Mouse (Mus musculus) thymus, adult 2 months (tissue): ENCODE measurements around the gene Cyp2w1. TPM values are rescaled to one million over a fixed set of nuclear protein-coding genes. Genes with fewer than 3 reads are reported as not detected.
A peak's percentile ranks its signal among the peaks of the same experiment; 100 is the strongest.

ENCODE experiments used
- DNase-seq: peaks from one replicate; pipeline ENCODE4 v3.0.0; 2021
- H3K27ac ChIP-seq: fragments of 200-500 bp; 2 replicates; pipeline ENCODE4 v1.5.1; 2012; ENCODE audit warnings: low read length, control low read depth; ENCODE audit not compliant: control insufficient read depth, insufficient read depth
- H3K27me3 ChIP-seq: fragments of 200-500 bp; 2 replicates; pipeline ENCODE4 v1.6.1; 2012; ENCODE audit warnings: mild to moderate bottlenecking, low read length, moderate library complexity, mixed read lengths; ENCODE audit not compliant: control insufficient read depth, insufficient read depth
- H3K36me3 ChIP-seq: fragments of 200-500 bp; 2 replicates; pipeline ENCODE4 v1.6.1; 2012; ENCODE audit warnings: mild to moderate bottlenecking, low read length, moderate library complexity; ENCODE audit not compliant: control insufficient read depth, insufficient read depth
- H3K4me1 ChIP-seq: fragments of 200-500 bp; replicated peaks from 2 replicates; pipeline ENCODE4 v1.6.1; 2012; ENCODE audit warnings: low read length; ENCODE audit not compliant: control insufficient read depth, insufficient read depth
- H3K4me3 ChIP-seq: fragments of 200-500 bp; 2 replicates; pipeline ENCODE4 v1.5.1; 2012; ENCODE audit warnings: mild to moderate bottlenecking, low read length, control low read depth, moderate library complexity; ENCODE audit not compliant: control insufficient read depth, insufficient read depth
- CTCF ChIP-seq: fragments of 200-500 bp; IDR thresholded peaks from 2 replicates; pipeline ENCODE4 v1.5.1; 2012; ENCODE audit warnings: mild to moderate bottlenecking, control low read depth, low read length, moderate library complexity, borderline replicate concordance; ENCODE audit not compliant: control insufficient read depth, poor library complexity, insufficient read depth; ENCODE audit errors: extremely low read depth
- POLR2A ChIP-seq: fragments of 200-500 bp; IDR thresholded peaks from 2 replicates; pipeline ENCODE4 v1.6.1; 2012; ENCODE audit warnings: mild to moderate bottlenecking, low read length, control low read depth, moderate library complexity; ENCODE audit not compliant: control insufficient read depth, poor library complexity, insufficient read depth; ENCODE audit errors: extremely low read depth
- WGBS: fragments of 180-500 bp; shearing (Covaris S2); methylation state at CpG from one replicate; pipeline ENCODE4 v1.1.7; 2018; 5-methylcytosine and 5-hydroxymethylcytosine counted together
- polyA plus RNA-seq: library from polyadenylated mRNA; depleted of rRNA; stranded (reverse); fragments of >200 nt; gene quantifications from 2 replicates; pipeline ENCODE4 v1.2.3, GENCODE M21; 2012; rRNA removed

Gene Cyp2w1
- polyA plus RNA-seq, result 0.20 and 1.2 TPM in 2 replicates

DNA sequence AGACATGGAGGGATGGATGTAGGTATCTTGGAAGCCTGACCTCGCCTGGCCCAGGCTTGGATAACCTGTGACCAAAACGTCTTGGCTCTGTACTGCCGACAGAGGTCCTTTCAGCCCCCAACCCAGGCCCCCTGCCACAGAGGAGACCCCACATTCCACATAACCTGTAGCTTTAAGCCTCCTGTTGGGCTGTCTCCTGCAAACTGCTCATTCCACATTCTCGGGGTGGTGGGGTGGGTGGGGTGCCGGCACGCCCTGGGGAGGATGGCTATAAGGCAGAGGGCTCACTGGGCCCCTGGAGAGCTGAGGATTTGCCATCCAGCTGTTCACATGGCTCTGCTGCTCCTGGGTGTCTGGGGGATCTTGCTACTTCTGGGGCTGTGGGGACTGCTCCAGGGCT lies at the start of gene Cyp2w1:
Gene Cyp2w1 (plus strand): TSS at position 301 of the 400 bp plus-strand sequence.
- H3K4me1 ChIP-seq, result no peaks in the 10 kb centered on the region
- no peak for DNase-seq
- no peaks in the 10 kb centered on the region for H3K27me3 ChIP-seq
- WGBS, result 91% methylated on average over 6 of the region's 6 CpGs
- H3K4me3 ChIP-seq, result no peak within 1 kb of the TSS
- no peaks in the 10 kb centered on the region for H3K36me3 ChIP-seq
- no peak within 1 kb of the TSS for H3K27ac ChIP-seq
- TF ChIP-seq CTCF, result no peak
- TF ChIP-seq POLR2A, result no peak

DNA sequence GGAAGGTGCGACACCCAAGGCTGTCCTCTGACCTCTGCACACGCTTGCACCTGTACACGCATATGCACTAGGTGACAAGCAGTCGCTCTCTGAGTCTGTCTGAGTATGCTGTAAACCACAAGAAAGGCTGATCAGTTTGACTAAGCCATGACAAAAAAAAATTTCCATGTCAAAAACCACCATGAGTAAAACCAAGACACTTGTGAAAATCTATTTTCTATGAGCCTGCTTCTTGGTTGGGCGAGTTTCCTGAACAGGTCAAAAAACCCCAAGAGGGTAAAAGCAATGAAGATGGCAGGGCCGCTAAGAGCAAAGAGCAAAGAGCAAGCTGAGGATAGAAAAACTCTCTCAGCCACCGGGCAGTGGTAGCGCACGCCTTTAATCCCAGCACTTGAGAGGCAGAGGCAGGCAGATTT lies 48.8 kb upstream of the Cyp2w1 start:
- H3K36me3 ChIP-seq, result no peaks in the 10 kb centered on the region
- peaks cover 41% of the 10 kb centered on the region for H3K4me1 ChIP-seq
- H3K27ac ChIP-seq, result peak overlapping the region; percentile 60
- no peak for TF ChIP-seq POLR2A
- no peak for TF ChIP-seq CTCF
- DNase-seq, result no peak
- H3K4me3 ChIP-seq, result no peak overlapping the region
- H3K27me3 ChIP-seq, result no peaks in the 10 kb centered on the region
- 14% methylated on average over 9 of the region's 9 CpGs for WGBS

DNA sequence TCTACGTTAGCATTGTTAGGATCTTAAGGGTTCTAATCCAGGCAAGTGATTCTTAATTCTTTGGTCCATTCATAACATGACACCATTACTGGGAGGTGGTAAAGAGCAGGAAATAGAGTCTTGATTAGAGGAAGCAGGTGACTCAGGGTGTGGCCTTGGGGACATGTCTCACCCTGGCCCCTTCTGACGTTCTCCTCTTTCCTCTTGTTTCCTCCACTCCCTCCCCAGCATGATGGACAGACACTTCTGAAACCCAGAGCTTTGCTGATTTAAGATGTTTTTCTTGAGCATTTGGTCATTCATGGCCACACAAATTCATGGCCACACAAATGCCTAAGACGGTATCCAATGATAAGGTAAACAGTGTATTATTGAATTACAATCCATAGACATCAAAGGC lies 42.5 kb upstream of the Cyp2w1 start:
- TF ChIP-seq POLR2A, result no peak
- no peak for TF ChIP-seq CTCF
- Histone ChIP-seq H3K27ac (no peak overlapping the region), H3K36me3 (no peaks in the 10 kb centered on the region), H3K4me1 (no peaks in the 10 kb centered on the region), H3K27me3 (no peaks in the 10 kb centered on the region), H3K4me3 (no peak overlapping the region)
- WGBS, result 87% methylated on average over 3 of the region's 3 CpGs
- no peak for DNase-seq

DNA sequence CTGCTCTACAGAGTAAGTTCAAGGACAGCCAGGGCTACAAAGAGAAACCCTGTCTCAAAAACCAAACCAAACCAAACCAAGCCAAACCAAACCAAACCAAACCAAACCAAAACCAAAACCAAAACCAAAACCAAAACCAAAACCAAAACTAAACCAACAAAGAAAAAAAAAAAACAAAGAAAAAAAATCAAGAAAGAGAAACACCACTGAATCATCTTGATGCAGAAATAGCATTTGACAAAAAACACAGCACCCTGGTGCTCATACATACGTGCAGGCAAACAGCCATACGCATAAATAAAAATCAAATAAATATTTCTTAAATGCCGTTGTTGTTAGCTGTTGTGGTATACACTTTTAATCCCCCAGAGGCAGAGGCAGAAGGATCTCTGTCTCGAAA lies 41.9 kb upstream of the Cyp2w1 start:
- DNase-seq, result no peak
- Histone ChIP-seq H3K4me3 (no peak overlapping the region), H3K27ac (no peak overlapping the region), H3K27me3 (no peaks in the 10 kb centered on the region), H3K36me3 (no peaks in the 10 kb centered on the region), H3K4me1 (no peaks in the 10 kb centered on the region)
- no peak for TF ChIP-seq CTCF
- no peak for TF ChIP-seq POLR2A
- 95% methylated on average over 4 of the region's 4 CpGs for WGBS

DNA sequence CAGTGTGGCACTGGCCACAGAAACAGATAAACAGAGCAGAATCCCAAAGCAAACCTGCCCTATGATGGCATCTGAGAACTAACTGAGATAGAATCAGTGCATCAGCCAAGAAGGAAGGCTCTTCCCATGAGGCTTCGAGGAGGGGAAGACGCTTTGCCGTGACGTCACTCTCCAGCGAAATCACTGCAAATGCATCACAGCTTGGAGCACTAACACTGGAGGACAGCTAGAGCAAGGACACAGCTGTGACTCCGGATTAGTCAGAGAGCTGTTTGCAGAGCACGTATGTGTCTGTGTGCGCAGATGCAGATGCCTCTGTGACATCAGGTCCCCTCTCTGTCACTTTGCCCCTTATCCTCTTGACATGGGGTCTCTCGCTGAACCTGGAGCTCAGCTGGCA lies 40.6 kb upstream of the Cyp2w1 start:
- Histone ChIP-seq H3K36me3 (no peaks in the 10 kb centered on the region), H3K27ac (no peak overlapping the region), H3K4me3 (no peak overlapping the region), H3K4me1 (no peaks in the 10 kb centered on the region), H3K27me3 (no peaks in the 10 kb centered on the region)
- DNase-seq, result no peak
- 97% methylated on average over 9 of the region's 9 CpGs for WGBS
- TF ChIP-seq CTCF (no peak), POLR2A (no peak)

DNA sequence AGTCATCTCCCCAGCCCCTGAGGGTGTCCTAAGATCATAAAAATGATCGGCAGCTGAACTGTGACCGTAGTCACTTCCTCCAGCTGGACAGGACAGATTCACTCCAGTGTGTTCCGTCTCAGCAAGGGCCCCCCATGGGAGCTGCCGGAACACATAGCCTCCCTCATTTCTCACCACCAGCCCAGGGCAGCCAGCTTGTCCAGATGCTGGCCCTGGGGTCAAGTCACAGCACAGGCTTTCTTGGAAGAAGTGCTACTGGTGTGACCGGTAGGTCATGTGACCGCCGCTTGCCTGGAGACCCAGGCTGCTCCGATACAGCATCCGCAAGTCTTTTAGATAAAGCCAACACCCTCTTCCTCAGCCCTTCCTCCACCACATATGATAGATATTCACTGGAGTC lies 38.9 kb upstream of the Cyp2w1 start:
- WGBS, result 96% methylated on average over 9 of the region's 9 CpGs
- no peaks in the 10 kb centered on the region for H3K27me3 ChIP-seq
- DNase-seq, result no peak

DNA sequence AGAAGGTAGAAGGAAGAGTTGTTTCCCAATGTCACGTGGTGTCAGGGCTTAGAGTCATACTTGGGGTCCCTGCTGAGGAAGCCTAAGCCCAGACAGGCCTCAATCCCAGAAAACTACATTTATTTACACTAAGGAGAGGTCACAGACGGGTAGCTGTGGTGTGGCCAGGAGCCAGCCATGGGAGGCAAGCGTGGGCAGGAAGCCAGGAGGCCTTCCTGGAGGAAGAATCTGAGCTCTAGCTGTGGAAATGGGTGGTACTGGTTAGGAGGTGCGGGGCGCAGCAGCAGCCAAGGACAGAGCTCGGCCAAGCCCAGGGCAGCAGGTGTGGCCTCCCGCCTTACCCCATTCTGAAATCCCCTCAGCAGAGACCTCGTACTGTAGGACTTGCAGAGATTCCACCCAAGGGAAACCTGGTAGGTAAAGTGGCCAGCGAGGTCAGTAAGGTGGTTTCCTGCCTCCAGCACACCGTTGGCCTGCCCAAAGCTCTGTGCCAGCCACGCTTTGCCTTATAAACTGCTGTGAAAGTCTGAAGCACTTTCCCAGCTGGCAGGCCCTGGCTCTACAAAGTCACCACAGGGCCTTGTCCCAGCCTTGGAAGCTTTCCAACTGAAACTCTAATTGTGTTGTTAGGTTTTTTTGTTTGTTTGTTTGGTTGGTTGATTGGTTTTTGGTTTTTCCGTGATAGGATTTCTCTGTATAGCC lies 37.3 kb upstream of the Cyp2w1 start:
- 69% methylated on average over 12 of the region's 12 CpGs for WGBS
- Histone ChIP-seq H3K4me3 (no peak overlapping the region), H3K36me3 (no peaks in the 10 kb centered on the region), H3K27ac (no peak overlapping the region), H3K4me1 (0 out of 2 replicates have a peak, but pooled peaks cover 2% of the 10 kb centered on the region), H3K27me3 (no peaks in the 10 kb centered on the region)
- no peak for DNase-seq
- no peak for TF ChIP-seq POLR2A
- TF ChIP-seq CTCF, result no peak

More for the DNA sequence above, 38.9 kb upstream of the Cyp2w1 start:
- TF ChIP-seq CTCF (no peak), POLR2A (no peak)
- Histone ChIP-seq H3K36me3 (no peaks in the 10 kb centered on the region), H3K27ac (no peak overlapping the region), H3K4me1 (0 out of 2 replicates have a peak, but pooled peaks cover 2% of the 10 kb centered on the region), H3K4me3 (no peak overlapping the region)
